Mouse (Mus musculus) erythroblast, embryonic 14.5 days (primary cell): ENCODE data around the gene Slc1a2.

Source experiments
- GATA1 ChIP-seq: IDR thresholded peaks from 2 replicates; pipeline ENCODE4 v1.6.1; 2012; ENCODE audit warnings: low read length, inconsistent platforms, mixed read lengths
- TAL1 ChIP-seq: IDR thresholded peaks from 3 replicates; pipeline ENCODE4 v1.6.1; 2012; ENCODE audit warnings: low read length, inconsistent platforms, mixed read lengths

GRCm38 (mm10) chr2:102805283-102805682 is 146.8 kb downstream of the Slc1a2 start:
- TF ChIP-seq TAL1 (no peak), GATA1 (no peak)
